Mouse (Mus musculus): ENCODE results near the gene Rp9.
"Not testable (repeated sequence)": the region's sequence is repeated elsewhere in the genome, so short reads cannot be mapped to it uniquely, and the experiment has no call there.

Gene Rp9

GRCm38 (mm10) chr9:22420491-22420890, 49.1 kb downstream of the Rp9 start:
- no peak for DNase-seq (ENCODE audit: low spot score in 2 of 2)

DNA sequence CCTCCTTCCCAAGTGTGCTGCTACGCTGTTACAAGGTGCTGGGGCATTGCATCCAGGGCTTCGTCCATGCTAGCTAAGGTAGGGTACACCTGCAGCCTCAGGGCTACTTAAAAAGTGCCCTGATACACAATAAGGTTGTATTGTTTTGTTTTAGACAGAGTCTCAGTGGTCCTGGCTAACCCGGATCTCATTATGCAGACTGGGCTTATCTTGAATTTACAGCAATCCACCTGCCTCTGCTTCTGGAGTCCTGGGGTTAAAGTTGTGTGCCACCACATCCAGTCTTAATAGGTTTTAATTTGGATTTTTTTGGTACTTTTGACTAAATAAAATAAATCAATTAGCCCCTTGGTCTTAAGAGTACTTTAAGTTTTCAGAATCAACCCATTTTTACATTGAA, 49.7 kb downstream of the Rp9 start:
- no peak for DNase-seq (ENCODE audit: low spot score in 2 of 2)

DNA sequence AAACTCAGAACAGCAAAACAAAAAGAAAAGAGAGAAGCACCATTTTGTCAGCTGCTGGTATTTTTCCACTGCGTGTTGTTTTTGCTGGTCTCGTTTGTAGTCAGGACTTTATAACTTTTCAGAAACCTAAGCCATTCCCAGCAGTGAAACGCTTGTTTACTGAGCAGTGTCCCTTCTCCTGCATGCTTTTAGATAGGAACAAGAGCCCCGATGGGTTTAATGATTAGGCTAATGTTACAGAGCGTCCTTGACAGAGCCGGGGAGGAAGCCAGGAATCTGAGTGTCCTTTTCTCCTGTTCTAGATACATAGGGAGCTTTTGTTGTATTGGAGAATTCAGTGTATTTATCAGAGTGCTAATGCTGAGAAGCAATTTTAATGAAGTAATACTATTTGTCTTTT, 52.0 kb downstream of the Rp9 start:
- DNase-seq (ENCODE audit: low spot score in 2 of 2), result no peak

- no peak for DNase-seq (ENCODE audit: low spot score in 2 of 2)
Observed at GRCm38 (mm10) chr9:22416187-22416586, 53.4 kb downstream of the Rp9 start.

DNA sequence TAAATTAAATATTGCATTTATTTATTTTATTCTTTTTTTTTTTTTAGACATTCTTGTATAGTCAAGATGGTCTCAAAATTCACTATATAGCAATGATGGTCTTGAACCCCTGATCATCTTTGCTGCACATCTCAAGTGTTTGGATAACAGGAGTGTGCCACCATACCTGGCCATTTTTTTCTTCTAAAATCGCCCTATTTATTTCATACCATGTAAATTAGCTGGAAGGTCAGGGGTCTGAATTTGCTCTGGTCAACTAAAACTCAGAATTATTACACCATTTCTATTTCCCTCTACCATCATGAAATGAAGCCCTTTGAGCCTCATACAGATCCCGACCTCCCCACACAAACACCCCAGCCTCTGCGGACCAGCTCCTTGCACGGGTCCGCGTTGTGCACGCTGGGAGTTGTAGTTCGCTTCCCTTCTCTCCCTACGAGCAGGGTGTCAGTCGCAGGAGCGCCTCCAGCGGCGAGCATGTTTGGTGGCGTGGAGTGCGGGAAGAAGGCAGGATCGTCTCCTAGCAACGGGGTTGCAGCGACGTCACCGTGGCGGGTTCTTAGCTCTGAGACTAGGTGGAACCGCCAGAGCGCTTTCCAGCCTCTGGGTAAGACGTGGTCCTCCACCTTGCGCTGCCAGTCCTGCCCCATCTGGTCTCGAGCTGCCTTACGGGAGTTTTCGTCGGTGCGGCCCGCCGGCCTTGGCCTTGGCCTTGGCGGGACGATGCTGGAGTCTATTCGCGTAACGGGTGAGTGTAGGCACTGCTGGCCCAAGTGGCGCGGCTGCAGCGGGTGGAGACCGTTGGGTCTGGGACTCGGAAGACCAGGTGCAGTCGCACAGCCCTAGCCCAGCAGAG, 58.3 kb downstream of the Rp9 start, which contains the start of gene 9530077C05Rik:
Gene 9530077C05Rik (plus strand): TSS at position 512 of the 856 bp plus-strand sequence.
- DNase-seq (ENCODE audit: low spot score in 2 of 2), result peak; percentile 95 to 97

GRCm38 (mm10) chr9:22409501-22409900, 60.0 kb downstream of the Rp9 start:
- no peak for DNase-seq (ENCODE audit: low spot score in 2 of 2)

DNA sequence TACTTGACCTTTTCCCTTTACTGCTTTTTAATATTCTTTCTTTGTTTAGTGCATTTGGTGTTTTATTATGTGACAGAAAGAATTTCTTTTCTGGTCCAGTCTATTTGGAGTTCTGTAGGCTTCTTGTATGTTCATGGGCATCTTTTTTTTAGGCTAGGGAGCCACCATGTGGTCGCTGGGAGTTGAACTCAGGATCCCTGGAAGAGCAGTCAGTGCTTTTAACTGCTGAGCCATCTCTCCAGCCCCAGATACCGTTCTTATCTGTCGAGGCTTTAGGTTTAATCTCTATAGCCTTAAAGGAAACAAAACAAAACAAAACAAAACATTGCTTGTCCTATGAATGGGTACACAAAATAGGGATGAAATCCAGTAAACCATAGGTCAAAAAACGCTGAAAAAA, 61.2 kb downstream of the Rp9 start:
- not testable (repeated sequence) for DNase-seq (ENCODE audit: low spot score in 2 of 2)

DNA sequence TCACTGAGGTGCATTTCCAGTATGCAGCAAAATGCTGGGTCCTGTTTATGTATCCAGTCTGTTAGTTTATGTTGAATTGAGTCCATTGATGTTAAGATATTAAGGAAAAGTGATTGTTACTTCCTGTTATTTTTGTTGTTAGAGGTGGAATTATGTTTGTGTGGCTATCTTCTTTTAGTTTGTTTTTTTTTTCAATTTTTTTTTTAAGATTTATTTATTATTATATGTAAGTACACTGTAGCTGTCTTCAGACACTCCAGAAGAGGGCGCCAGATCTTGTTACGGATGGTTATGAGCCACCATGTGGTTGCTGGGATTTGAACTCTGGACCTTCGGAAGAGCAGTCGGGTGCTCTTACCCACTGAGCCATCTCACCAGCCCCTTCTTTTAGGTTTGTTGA, 61.9 kb downstream of the Rp9 start:
- DNase-seq (ENCODE audit: low spot score in 2 of 2), result not testable (repeated sequence)

- no peak for DNase-seq (ENCODE audit: low spot score in 2 of 2)
Observed at GRCm38 (mm10) chr9:22405414-22405813, 64.1 kb downstream of the Rp9 start.

- not testable (repeated sequence) for DNase-seq (ENCODE audit: low spot score in 2 of 2)
Observed at GRCm38 (mm10) chr9:22403501-22403900, 66.0 kb downstream of the Rp9 start.

- no peak for DNase-seq (ENCODE audit: low spot score in 2 of 2)
Observed at GRCm38 (mm10) chr9:22402976-22403375, 66.6 kb downstream of the Rp9 start.

DNA sequence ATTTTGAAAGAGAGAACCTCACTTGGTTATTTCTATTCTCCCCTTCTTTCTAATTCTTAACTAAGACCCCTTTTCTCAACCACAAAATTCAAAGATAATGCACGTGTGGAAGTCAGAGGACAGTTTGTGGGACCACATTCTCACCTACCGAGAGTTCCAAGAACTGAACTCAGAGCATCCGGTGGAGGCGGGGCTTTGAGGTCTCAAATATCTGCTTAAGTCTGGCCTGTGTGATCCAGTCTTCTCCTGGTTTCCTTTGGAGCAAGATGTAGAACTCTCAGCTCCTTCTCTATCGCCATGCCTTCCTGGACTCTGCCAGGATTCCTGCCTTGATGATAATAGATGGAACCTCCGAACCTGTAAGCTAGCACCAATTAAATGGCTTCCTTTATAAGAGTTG, 67.5 kb downstream of the Rp9 start:
- no peak for DNase-seq (ENCODE audit: low spot score in 2 of 2)

- DNase-seq (ENCODE audit: low spot score in 2 of 2), result no peak
Observed at GRCm38 (mm10) chr9:22399021-22399420, 70.5 kb downstream of the Rp9 start.

GRCm38 (mm10) chr9:22394725-22395124, 74.8 kb downstream of the Rp9 start:
- no peak for DNase-seq (ENCODE audit: low spot score in 2 of 2)

- DNase-seq (ENCODE audit: low spot score in 2 of 2), result no peak
Observed at GRCm38 (mm10) chr9:22390390-22390789, 79.2 kb downstream of the Rp9 start.

DNA sequence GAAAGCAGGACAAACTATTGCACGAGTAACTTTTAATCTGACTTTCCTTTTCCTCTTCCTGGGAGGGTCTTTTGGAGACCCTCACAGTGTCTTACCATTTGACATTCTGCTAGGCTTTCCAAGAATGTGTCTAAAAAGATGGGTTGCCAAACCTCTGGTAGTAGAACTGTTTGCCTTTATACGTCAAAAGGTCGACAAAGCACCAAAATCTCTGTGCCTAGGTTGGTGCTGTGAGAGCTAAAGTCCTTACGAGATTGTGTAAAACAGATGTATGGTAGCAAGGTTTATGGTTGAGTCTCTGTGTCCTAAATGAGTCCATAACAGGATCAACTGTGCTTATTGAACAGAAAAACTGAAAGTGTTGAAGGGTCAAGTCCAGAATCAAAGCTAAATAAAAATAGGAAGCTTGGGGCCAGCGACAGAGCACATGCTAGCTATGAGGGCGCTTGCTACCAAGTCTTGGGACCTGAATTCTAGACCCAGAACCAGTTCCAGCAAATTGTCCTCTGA, 79.8 kb downstream of the Rp9 start:
- DNase-seq (ENCODE audit: low spot score in 2 of 2), result no peak

DNA sequence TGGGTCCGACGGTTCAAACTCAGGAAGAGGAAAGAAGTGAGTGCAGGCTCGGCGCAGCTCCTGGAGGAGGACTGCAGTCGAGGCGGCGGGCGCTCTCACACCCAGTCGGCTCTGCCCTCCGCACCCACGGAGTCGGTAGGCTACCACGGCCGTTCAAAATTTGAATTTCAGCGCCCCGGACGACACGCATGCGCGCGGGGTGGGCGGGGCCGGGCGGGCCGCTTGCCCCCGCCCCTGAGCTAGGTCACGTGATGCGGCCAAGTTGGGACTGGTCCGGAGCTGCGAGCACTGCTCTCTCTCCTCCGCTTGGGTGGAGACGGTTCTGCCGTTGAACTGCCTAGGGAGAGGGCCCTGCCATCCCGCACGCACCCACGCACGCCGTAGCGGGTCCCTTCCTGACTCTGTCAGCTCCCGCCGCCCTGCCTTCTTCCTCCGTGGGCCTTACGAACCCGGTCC, 80.5 kb downstream of the Rp9 start, which contains the start of gene Anln:
Gene Anln (minus strand): TSS at position 168 of the 456 bp plus-strand sequence.
- DNase-seq (ENCODE audit: low spot score in 2 of 2), result peak; percentile 86 to 96

DNA sequence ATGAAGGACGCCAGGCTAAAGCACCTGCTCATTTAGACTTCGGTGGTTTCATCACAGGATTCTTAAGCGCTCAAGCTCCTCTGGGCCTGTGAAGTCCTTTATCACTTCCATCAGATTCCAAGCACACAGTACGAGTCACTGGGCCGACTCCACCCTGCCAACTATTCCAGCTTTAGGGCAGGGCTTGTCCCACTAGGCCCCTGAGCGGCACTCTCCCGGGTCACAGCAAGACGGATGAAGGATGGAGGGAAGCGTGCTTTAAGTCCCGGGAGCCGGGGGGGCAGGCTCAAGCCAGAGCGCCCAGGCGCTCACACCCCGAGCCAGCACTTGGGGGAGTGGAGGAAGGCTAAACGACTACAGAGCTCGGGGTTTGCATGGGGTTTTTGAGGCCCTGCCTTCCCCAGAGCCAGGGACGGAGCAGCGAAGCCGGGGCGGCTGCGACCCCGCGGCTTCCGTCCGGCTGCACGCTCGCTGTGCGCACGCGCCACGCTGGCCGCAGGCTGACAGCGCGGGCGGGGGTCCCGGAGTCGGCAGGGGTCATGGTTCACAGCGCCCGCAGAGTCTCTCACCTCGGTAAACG, 81.1 kb downstream of the Rp9 start:
- no peak for DNase-seq (ENCODE audit: low spot score in 2 of 2)

DNA sequence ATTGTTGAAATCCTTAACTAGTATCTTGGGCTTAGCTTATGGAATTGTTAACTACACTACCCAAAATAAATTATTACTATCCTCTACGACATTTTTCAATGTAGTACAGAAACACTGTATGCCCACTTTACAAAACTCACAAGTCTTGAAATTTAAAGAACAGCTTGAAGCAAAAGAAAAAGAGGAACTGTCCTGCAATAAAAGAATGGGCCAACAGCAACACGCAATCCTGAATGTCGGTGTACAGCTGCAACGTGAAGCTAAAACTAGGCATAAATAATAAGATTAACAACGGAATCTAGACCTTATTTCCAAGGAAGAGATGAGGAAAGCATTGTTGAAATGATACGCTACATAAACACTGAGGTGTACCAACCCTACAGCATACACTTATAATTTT, 81.6 kb downstream of the Rp9 start:
- no peak for DNase-seq (ENCODE audit: low spot score in 2 of 2)

DNA sequence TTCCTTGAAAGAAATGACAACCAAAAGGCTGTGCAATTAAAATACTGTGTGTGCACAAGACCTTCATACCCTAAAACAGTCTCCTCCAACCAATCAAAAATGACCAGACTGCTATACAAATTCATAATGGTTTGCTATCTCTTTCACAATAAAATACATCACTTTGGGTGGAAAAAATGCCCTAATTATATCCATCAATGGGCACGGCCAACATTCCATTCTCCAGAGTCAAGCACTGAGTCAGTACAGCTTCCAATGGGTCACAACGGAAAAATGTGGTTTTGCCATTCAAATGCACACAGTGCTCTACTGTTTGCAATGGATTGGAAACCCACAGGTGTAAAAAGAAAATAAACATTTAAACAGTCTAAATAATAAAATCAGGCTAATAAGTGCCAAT, 83.7 kb downstream of the Rp9 start:
- no peak for DNase-seq (ENCODE audit: low spot score in 2 of 2)

- no peak for DNase-seq (ENCODE audit: low spot score in 2 of 2)
Observed at GRCm38 (mm10) chr9:22376086-22376485, 93.5 kb downstream of the Rp9 start.

DNA sequence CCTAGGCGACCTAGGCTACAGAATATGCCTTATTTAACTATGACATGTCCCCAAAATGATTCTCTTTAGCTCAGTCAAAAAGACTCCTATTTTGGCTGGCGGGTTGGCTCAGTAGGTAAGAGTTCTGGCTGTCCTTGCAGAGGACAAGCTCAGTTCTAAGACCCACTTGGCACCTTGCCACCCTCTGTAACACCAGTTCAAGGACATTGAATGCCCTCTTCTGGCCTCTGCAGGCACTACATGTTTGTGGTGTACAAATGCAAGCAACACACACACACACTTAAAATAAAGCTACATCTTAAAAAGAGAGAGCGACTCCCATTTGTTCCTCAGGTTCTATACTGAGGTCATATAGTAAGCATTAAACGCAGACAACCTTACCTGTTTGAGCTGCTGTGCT, 96.8 kb downstream of the Rp9 start:
- DNase-seq (ENCODE audit: low spot score in 2 of 2), result peak in 1 of 2 experiments; percentile 7

- no peak for DNase-seq (ENCODE audit: low spot score in 2 of 2)
Observed at GRCm38 (mm10) chr9:22368030-22368429, 101.5 kb downstream of the Rp9 start.
